Mouse (Mus musculus): Measurements from ENCODE around the gene Cab39. TPM values are rescaled to one million over a fixed set of nuclear protein-coding genes. Genes with fewer than 3 reads are reported as not detected.
"Not testable (repeated sequence)": the region's sequence is repeated elsewhere in the genome, so short reads cannot be mapped to it uniquely, and the experiment has no call there.

Cab39 gene
- polyA plus RNA-seq, 1 experiment from 2014 or later: 33.6 TPM

DNA sequence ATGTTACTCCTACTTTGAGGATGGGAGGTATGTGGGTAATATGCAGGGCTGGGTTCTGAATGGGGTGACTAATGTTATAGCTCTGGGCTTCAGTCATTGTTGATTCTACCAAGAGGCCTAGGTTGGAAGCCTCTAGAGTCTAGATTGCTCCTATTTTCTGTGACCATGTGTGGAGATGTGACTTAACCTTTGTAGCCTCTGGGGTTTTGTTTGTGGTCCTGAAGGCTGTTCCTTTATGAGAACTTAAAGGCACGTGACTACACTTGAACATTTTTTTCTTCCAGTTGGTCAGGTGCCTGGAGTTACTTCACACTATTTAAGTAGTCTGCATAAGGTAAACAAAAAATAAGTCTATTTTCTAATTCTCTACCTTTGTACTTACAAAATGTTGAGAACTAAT, 6.5 kb downstream of the Cab39 start:
- 79% methylated on average over 1 of the region's 1 CpGs for WGBS

DNA sequence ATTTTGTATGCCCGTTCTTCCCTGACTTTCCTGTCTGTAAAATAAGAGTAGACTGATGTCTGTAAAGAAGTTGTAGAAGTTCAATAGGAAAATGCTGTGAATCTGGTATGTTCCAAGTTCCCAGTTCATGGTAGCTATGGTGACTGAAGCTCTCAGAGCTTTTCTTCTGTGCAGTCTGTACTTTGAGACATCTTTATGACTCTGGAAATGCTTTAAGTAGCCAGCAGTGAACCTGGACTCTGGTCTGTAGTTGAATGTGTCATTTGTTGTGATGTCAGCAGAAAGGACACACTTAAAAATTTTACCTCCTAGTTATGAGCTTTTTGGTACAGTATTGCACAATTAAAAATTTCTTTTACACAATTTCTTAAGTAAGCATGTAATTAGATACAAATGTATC, 9.3 kb downstream of the Cab39 start:
- no peaks in the 10 kb centered on the region for H3K27me3 ChIP-seq (replicated peaks; ENCODE audit: low read depth, poor library complexity, severe bottlenecking)
- no peak for DNase-seq (ENCODE audit: low spot score)
- WGBS: 84% methylated on average over 1 of the region's 1 CpGs

More for the DNA sequence above, 6.5 kb downstream of the Cab39 start:
- no peak for DNase-seq (ENCODE audit: low spot score)
- Histone ChIP-seq H3K27ac (replicated peaks) (no peak overlapping the region), H3K36me3 (replicated peaks) (peaks cover 18% of the 10 kb centered on the region), H3K9me3 (no peaks in the 10 kb centered on the region), H3K4me1 (peaks cover 10% of the 10 kb centered on the region), H3K4me3 (no peak overlapping the region), H3K27me3 (replicated peaks; ENCODE audit: low read depth, poor library complexity, severe bottlenecking) (no peaks in the 10 kb centered on the region)

DNA sequence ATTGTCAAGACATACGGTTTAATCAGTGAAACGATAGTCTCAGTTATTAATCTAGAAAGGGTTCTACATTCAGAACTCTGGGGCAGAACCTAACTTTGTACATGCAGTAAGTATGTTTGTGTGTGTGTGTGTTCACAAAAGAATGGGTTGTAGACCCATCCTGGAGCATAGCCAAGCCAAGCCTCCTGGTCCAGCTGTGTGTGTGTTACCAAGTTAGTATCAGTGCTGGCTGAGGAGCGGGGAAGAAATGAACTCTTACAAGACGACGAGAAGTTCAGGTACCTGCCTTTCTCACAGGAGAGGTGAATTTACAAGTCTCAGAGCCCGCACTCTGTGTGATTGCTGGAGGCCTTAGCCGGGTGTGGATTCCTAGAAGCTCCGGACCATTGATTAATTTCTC, 11.3 kb downstream of the Cab39 start:
- 94% methylated on average over 8 of the region's 8 CpGs for WGBS
- H3K27ac ChIP-seq (replicated peaks): no peak overlapping the region
- H3K9me3 ChIP-seq: no peaks in the 10 kb centered on the region
- no peak for DNase-seq (ENCODE audit: low spot score)
- H3K4me3 ChIP-seq: no peak overlapping the region
- 0 out of 2 replicates have a peak, but pooled peaks cover 3% of the 10 kb centered on the region for H3K36me3 ChIP-seq (replicated peaks)
- H3K27me3 ChIP-seq (replicated peaks; ENCODE audit: low read depth, poor library complexity, severe bottlenecking): no peaks in the 10 kb centered on the region
- no peaks in the 10 kb centered on the region for H3K4me1 ChIP-seq

More for the DNA sequence above, 9.3 kb downstream of the Cab39 start:
- Histone ChIP-seq H3K4me1 (no peaks in the 10 kb centered on the region), H3K4me3 (no peak overlapping the region), H3K27ac (replicated peaks) (no peak overlapping the region), H3K36me3 (replicated peaks) (peaks cover 5% of the 10 kb centered on the region; the same call in 1 of the 2 replicates), H3K9me3 (no peaks in the 10 kb centered on the region)

- no peak for DNase-seq (ENCODE audit: low spot score)
- Histone ChIP-seq H3K9me3 (no peaks in the 10 kb centered on the region), H3K27me3 (replicated peaks; ENCODE audit: low read depth, poor library complexity, severe bottlenecking) (no peaks in the 10 kb centered on the region), H3K4me3 (no peak overlapping the region), H3K36me3 (replicated peaks) (0 out of 2 replicates have a peak, but pooled peaks cover 3% of the 10 kb centered on the region), H3K4me1 (0 out of 2 replicates have a peak, but pooled peaks cover 2% of the 10 kb centered on the region), H3K27ac (replicated peaks) (no peak overlapping the region)
- WGBS: 86% methylated on average over 4 of the region's 4 CpGs
Measured at GRCm38 (mm10) chr1:85809256-85809655, 16.0 kb downstream of the Cab39 start.

GRCm38 (mm10) chr1:85810343-85810742, 17.1 kb downstream of the Cab39 start:
- 84% methylated on average over 2 of the region's 2 CpGs for WGBS
- H3K9me3 ChIP-seq: no peaks in the 10 kb centered on the region

GRCm38 (mm10) chr1:85810787-85811186, 17.5 kb downstream of the Cab39 start:
- Histone ChIP-seq H3K4me1 (0 out of 2 replicates have a peak, but pooled peaks cover 2% of the 10 kb centered on the region), H3K27ac (replicated peaks) (no peak overlapping the region), H3K9me3 (no peaks in the 10 kb centered on the region), H3K27me3 (replicated peaks; ENCODE audit: low read depth, poor library complexity, severe bottlenecking) (no peaks in the 10 kb centered on the region), H3K4me3 (no peak overlapping the region), H3K36me3 (replicated peaks) (no peaks in the 10 kb centered on the region)
- WGBS: 89% methylated on average over 2 of the region's 2 CpGs
- DNase-seq (ENCODE audit: low spot score): no peak

More at GRCm38 (mm10) chr1:85810343-85810742, 17.1 kb downstream of the Cab39 start:
- Histone ChIP-seq H3K27me3 (replicated peaks; ENCODE audit: low read depth, poor library complexity, severe bottlenecking) (no peaks in the 10 kb centered on the region), H3K4me1 (0 out of 2 replicates have a peak, but pooled peaks cover 2% of the 10 kb centered on the region), H3K27ac (replicated peaks) (no peak overlapping the region), H3K36me3 (replicated peaks) (0 out of 2 replicates have a peak, but pooled peaks cover under 1% of the 10 kb centered on the region), H3K4me3 (no peak overlapping the region)
- DNase-seq (ENCODE audit: low spot score): no peak

- not testable (repeated sequence) for H3K4me1 ChIP-seq; H3K27me3 ChIP-seq (replicated peaks; ENCODE audit: low read depth, poor library complexity, severe bottlenecking); DNase-seq (ENCODE audit: low spot score); H3K27ac ChIP-seq (replicated peaks); H3K4me3 ChIP-seq; H3K9me3 ChIP-seq
- peaks cover 14% of the 10 kb centered on the region for H3K36me3 ChIP-seq (replicated peaks)
Measured at GRCm38 (mm10) chr1:85814213-85814612, 21.0 kb downstream of the Cab39 start.

DNA sequence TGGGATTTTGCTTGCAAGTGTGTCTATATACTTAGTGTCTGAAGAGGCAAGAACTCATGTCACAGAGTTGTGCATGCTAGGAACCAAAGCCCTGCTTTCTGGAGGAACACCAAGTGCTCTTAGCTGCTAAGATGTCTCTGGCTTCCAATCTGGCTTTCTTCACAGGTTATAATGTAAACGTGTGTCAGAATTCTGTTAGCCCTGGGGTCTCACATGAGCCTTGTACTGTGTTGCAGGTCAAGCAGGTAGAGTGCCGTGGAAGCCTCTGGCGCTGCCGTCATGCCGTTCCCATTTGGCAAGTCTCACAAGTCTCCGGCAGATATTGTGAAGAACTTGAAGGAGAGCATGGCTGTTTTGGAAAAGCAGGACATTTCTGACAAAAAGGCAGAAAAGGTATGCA, 24.9 kb downstream of the Cab39 start:
- H3K9me3 ChIP-seq: no peaks in the 10 kb centered on the region
- H3K27ac ChIP-seq (replicated peaks): no peak overlapping the region
- H3K4me1 ChIP-seq: no peaks in the 10 kb centered on the region
- H3K27me3 ChIP-seq (replicated peaks; ENCODE audit: low read depth, poor library complexity, severe bottlenecking): no peaks in the 10 kb centered on the region
- peaks cover 53% of the 10 kb centered on the region for H3K36me3 ChIP-seq (replicated peaks)
- no peak overlapping the region for H3K4me3 ChIP-seq
- DNase-seq (ENCODE audit: low spot score): no peak
- 93% methylated on average over 6 of the region's 6 CpGs for WGBS

- no peak overlapping the region for H3K4me3 ChIP-seq
- 97% methylated on average over 1 of the region's 1 CpGs for WGBS
- no peaks in the 10 kb centered on the region for H3K27me3 ChIP-seq (replicated peaks; ENCODE audit: low read depth, poor library complexity, severe bottlenecking)
- no peak overlapping the region for H3K27ac ChIP-seq (replicated peaks)
- H3K4me1 ChIP-seq: no peaks in the 10 kb centered on the region
- H3K36me3 ChIP-seq (replicated peaks): peaks cover 57% of the 10 kb centered on the region
- no peaks in the 10 kb centered on the region for H3K9me3 ChIP-seq
- DNase-seq (ENCODE audit: low spot score): no peak
Measured at GRCm38 (mm10) chr1:85819695-85820094, 26.5 kb downstream of the Cab39 start.

DNA sequence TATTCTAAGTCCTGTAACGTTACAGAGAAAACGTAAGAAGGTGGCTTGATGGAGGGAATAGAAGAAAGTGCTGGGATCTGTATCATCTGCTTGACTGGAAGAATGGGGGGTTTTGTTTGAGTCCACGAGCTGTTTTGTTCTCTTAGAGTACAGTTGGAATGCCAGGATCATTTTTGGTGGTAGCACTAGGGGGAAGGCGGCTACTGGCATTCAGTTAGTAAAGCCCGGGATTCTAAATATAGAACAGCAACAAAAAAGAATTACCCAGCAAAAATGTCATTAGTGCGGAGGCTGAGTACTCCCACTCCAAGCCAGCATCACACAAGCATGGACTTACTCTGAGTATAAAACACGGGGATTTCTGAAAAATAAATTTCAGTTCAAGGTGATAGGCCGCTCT, 29.0 kb downstream of the Cab39 start:
- WGBS: 94% methylated on average over 8 of the region's 8 CpGs
- no peaks in the 10 kb centered on the region for H3K27me3 ChIP-seq (replicated peaks; ENCODE audit: low read depth, poor library complexity, severe bottlenecking)
- no peak overlapping the region for H3K4me3 ChIP-seq
- no peak for DNase-seq (ENCODE audit: low spot score)
- H3K36me3 ChIP-seq (replicated peaks): peaks cover 72% of the 10 kb centered on the region
- H3K9me3 ChIP-seq: no peaks in the 10 kb centered on the region
- H3K4me1 ChIP-seq: no peaks in the 10 kb centered on the region
- no peak overlapping the region for H3K27ac ChIP-seq (replicated peaks)

DNA sequence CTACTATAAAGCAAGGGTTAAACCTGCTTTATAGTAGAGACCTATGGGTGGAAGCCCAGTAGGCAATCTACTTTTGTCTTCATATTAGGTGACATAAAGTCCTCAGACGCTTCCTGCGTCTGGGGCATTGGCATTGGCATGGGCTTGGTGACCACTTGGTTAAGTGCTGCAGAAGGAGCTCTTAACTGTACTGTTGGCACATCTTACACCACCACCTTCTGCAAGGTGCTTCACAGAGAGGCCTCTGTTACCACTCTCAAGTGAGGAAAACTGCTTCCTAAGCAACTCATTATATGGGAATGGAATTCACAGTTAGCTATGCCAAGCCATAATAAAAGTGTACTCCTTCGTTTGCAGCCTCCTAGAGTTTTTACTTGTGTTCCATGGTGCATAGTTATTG, 31.7 kb downstream of the Cab39 start:
- Histone ChIP-seq H3K36me3 (replicated peaks) (peaks cover 65% of the 10 kb centered on the region), H3K27ac (replicated peaks) (no peak overlapping the region), H3K4me1 (no peaks in the 10 kb centered on the region), H3K4me3 (no peak overlapping the region), H3K9me3 (no peaks in the 10 kb centered on the region), H3K27me3 (replicated peaks; ENCODE audit: low read depth, poor library complexity, severe bottlenecking) (no peaks in the 10 kb centered on the region)
- 92% methylated on average over 3 of the region's 3 CpGs for WGBS
- DNase-seq (ENCODE audit: low spot score): no peak

DNA sequence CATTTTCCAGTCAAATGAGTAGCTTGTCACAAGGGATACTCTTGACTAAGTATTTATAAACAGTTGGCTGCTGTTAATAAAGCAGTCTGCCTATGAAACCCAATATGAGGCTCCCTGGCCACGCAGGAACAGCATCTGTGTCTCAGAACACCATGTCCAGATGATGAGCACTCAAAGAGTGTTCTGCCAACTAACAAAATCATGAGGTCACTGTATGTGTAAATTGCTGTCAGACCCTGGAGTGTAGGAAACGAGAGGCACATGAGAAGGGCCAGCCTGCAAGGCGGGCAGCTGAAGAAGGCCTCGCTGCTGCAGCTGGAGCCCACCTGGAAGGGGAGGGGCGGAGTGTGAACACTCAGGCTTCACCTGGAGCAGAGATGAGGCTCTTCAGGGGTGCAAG, 33.9 kb downstream of the Cab39 start:
- 77% methylated on average over 5 of the region's 5 CpGs for WGBS
- DNase-seq (ENCODE audit: low spot score): no peak
- Histone ChIP-seq H3K4me3 (no peak overlapping the region), H3K27ac (replicated peaks) (no peak overlapping the region), H3K36me3 (replicated peaks) (peaks cover 47% of the 10 kb centered on the region), H3K27me3 (replicated peaks; ENCODE audit: low read depth, poor library complexity, severe bottlenecking) (no peaks in the 10 kb centered on the region), H3K9me3 (no peaks in the 10 kb centered on the region), H3K4me1 (no peaks in the 10 kb centered on the region)

GRCm38 (mm10) chr1:85829016-85829415, 35.8 kb downstream of the Cab39 start:
- Histone ChIP-seq H3K4me3 (no peak overlapping the region), H3K27me3 (replicated peaks; ENCODE audit: low read depth, poor library complexity, severe bottlenecking) (no peaks in the 10 kb centered on the region), H3K36me3 (replicated peaks) (peaks cover 34% of the 10 kb centered on the region), H3K4me1 (no peaks in the 10 kb centered on the region), H3K27ac (replicated peaks) (no peak overlapping the region), H3K9me3 (no peaks in the 10 kb centered on the region)
- no peak for DNase-seq (ENCODE audit: low spot score)
- 95% methylated on average over 1 of the region's 1 CpGs for WGBS

- no peak overlapping the region for H3K27ac ChIP-seq (replicated peaks)
- no peaks in the 10 kb centered on the region for H3K4me1 ChIP-seq
- H3K27me3 ChIP-seq (replicated peaks; ENCODE audit: low read depth, poor library complexity, severe bottlenecking): no peaks in the 10 kb centered on the region
- DNase-seq (ENCODE audit: low spot score): no peak
- H3K9me3 ChIP-seq: no peaks in the 10 kb centered on the region
- 75% methylated on average over 4 of the region's 4 CpGs for WGBS
- H3K36me3 ChIP-seq (replicated peaks): peaks cover 57% of the 10 kb centered on the region
- H3K4me3 ChIP-seq: no peak overlapping the region
Measured at GRCm38 (mm10) chr1:85838056-85838455, 44.8 kb downstream of the Cab39 start.
